Comparison of ENCODE assay signal across 17 mouse cellular contexts in genomic region chr14:56628336-56628735, GRCm38 (mm10). TPM values are rescaled to one million over a fixed set of nuclear protein-coding genes. Genes with fewer than 3 reads are reported as not detected.
DNase-seq lines count a peak whose midpoint lies in the region; ATAC-seq lines count a peak whose summit lies in the region.
"Had no signal": no experiment of that assay in that cellular context is flagged by ENCODE, and none has a peak within 500 bp of the region (broad histone marks: within the 10 kb centered on the region; RNA-seq: fewer than 3 reads in every experiment).

No protein-coding gene starts in this region.

- H3K4me3 ChIP-seq in forebrain, embryonic 14.5 days (ENCODE audit: low read depth, low read length): no peak overlapping the region
- H3K4me3 ChIP-seq in forebrain, embryonic 11.5 days (ENCODE audit: low read depth, low read length): no peak overlapping the region
- H3K4me3 ChIP-seq in midbrain, embryonic 14.5 days (replicated peaks; ENCODE audit: low read depth, low read length): no peak overlapping the region
- H3K4me3 ChIP-seq: heart, adult 2 months; hindbrain, embryonic 12.5 days; limb, embryonic 10.5 days; liver, embryonic 13.5 days had no signal

- H3K9me3 ChIP-seq in forebrain, embryonic 14.5 days (replicated peaks; ENCODE audit: control insufficient read depth, low read length): no peaks in the 10 kb centered on the region
- no peaks in the 10 kb centered on the region for H3K9me3 ChIP-seq in forebrain, embryonic 11.5 days (ENCODE audit: control insufficient read depth, low read length)
- no peaks in the 10 kb centered on the region for H3K9me3 ChIP-seq in midbrain, embryonic 14.5 days (ENCODE audit: control insufficient read depth, low read length)
- H3K9me3 ChIP-seq: hindbrain, embryonic 12.5 days; limb, embryonic 10.5 days; liver, embryonic 13.5 days had no signal

- no peak overlapping the region for H3K9ac ChIP-seq in forebrain, embryonic 14.5 days (ENCODE audit: low read length)
- H3K9ac ChIP-seq in forebrain, embryonic 11.5 days (ENCODE audit: low read length): no peak overlapping the region
- no peak overlapping the region for H3K9ac ChIP-seq in midbrain, embryonic 14.5 days (replicated peaks; ENCODE audit: low read length)
- H3K9ac ChIP-seq: hindbrain, embryonic 12.5 days; liver, embryonic 13.5 days had no signal

- DNase-seq in forebrain, embryonic 14.5 days (ENCODE audit: low spot score): peak; percentile 12
- DNase-seq in forebrain, embryonic 11.5 days (ENCODE audit: low spot score): no peak
- DNase-seq in frontal cortex, postnatal 10 days (ENCODE audit: low spot score in 2 of 2): peak; percentile 8 to 11
- DNase-seq in layer of hippocampus, postnatal 10 days (ENCODE audit: low spot score in 2 of 2): peak; percentile 8 to 40
- DNase-seq in right cerebral cortex, postnatal 14 days: peak; percentile 27
- no peak for DNase-seq in midbrain, embryonic 14.5 days
- no peak for DNase-seq in ovary, postnatal 14 days (ENCODE audit: low spot score)
- no peak for DNase-seq in spleen, adult 12 weeks (ENCODE audit: low spot score)
- DNase-seq: adrenal gland, postnatal 25 days; cerebellum, postnatal 25 days; heart, adult 2 months; kidney, postnatal 14 days; liver, embryonic 13.5 days had no signal

- H3K4me2 ChIP-seq in forebrain, embryonic 14.5 days (ENCODE audit: low read length): no peak overlapping the region
- H3K4me2 ChIP-seq in forebrain, embryonic 11.5 days (ENCODE audit: low read depth, low read length, severe bottlenecking): no peak overlapping the region
- no peak overlapping the region for H3K4me2 ChIP-seq in midbrain, embryonic 14.5 days (ENCODE audit: low read length)
- H3K4me2 ChIP-seq: hindbrain, embryonic 12.5 days; liver, embryonic 13.5 days had no signal

- no peak for ATAC-seq in forebrain, embryonic 14.5 days
- no peak for ATAC-seq in forebrain, embryonic 11.5 days (replicated peaks; ENCODE audit: low FRiP score)
- ATAC-seq in midbrain, embryonic 14.5 days (ENCODE audit: low FRiP score, low TSS enrichment): no peak
- ATAC-seq: intestine, postnatal 0 days; lung, postnatal 0 days had no signal

- H3K36me3 ChIP-seq in forebrain, embryonic 14.5 days (ENCODE audit: control insufficient read depth, insufficient read depth, low read length): no peaks in the 10 kb centered on the region
- no peaks in the 10 kb centered on the region for H3K36me3 ChIP-seq in forebrain, embryonic 11.5 days (ENCODE audit: control insufficient read depth, insufficient read depth, low read length)
- H3K36me3 ChIP-seq in midbrain, embryonic 14.5 days (ENCODE audit: control insufficient read depth, insufficient read depth, low read length): no peaks in the 10 kb centered on the region
- H3K36me3 ChIP-seq: hindbrain, embryonic 12.5 days; limb, embryonic 10.5 days had no signal

- H3K4me1 ChIP-seq in forebrain, embryonic 14.5 days (ENCODE audit: control insufficient read depth, insufficient read depth, low read length): no peaks in the 10 kb centered on the region
- no peaks in the 10 kb centered on the region for H3K4me1 ChIP-seq in forebrain, embryonic 11.5 days (replicated peaks; ENCODE audit: control insufficient read depth, insufficient read depth, low read length)
- H3K4me1 ChIP-seq in midbrain, embryonic 14.5 days (ENCODE audit: control insufficient read depth, insufficient read depth, low read length): no peaks in the 10 kb centered on the region
- H3K4me1 ChIP-seq: hindbrain, embryonic 12.5 days; limb, embryonic 10.5 days; liver, embryonic 13.5 days had no signal

- WGBS in forebrain, embryonic 14.5 days: 86% methylated on average over 3 of the region's 3 CpGs
- WGBS in forebrain, embryonic 11.5 days: 90% methylated on average over 3 of the region's 3 CpGs
- 93% methylated on average over 3 of the region's 3 CpGs for WGBS in midbrain, embryonic 14.5 days

- H3K27me3 ChIP-seq in forebrain, embryonic 14.5 days (replicated peaks; ENCODE audit: control insufficient read depth, insufficient read depth, low read length): no peaks in the 10 kb centered on the region
- H3K27me3 ChIP-seq in forebrain, embryonic 11.5 days (ENCODE audit: control insufficient read depth, insufficient read depth, low read length): no peaks in the 10 kb centered on the region
- H3K27me3 ChIP-seq in midbrain, embryonic 14.5 days (ENCODE audit: control insufficient read depth, insufficient read depth, low read length): no peaks in the 10 kb centered on the region
- H3K27me3 ChIP-seq: hindbrain, embryonic 12.5 days; liver, embryonic 13.5 days had no signal

- H3K27ac ChIP-seq in forebrain, embryonic 14.5 days (ENCODE audit: low read depth, low read length): no peak overlapping the region
- H3K27ac ChIP-seq in forebrain, embryonic 11.5 days (ENCODE audit: low read depth, low read length): no peak overlapping the region
- H3K27ac ChIP-seq in midbrain, embryonic 14.5 days (replicated peaks; ENCODE audit: low read depth, low read length): no peak overlapping the region
- H3K27ac ChIP-seq: heart, adult 2 months; hindbrain, embryonic 12.5 days; limb, embryonic 10.5 days; liver, embryonic 13.5 days had no signal

RNA-seq across cellular contexts. Expression of gene Mphosph8, which starts 39.7 kb away (rescaled TPM):
- polyA plus RNA-seq in forebrain, embryonic 14.5 days (2014; fragmentation: Nextera tagmentation; extraction: Ambion mirVana): 30.0 and 36.4 TPM in 2 replicates
- polyA plus RNA-seq in forebrain, embryonic 11.5 days (2014; fragmentation: Nextera tagmentation; extraction: Ambion mirVana): 39.4 and 50.2 TPM in 2 replicates
- 10 to 100 TPM; 44.8 to 45.0 TPM for total RNA-seq in layer of hippocampus, postnatal 10 days (2021)
- polyA plus RNA-seq in midbrain, embryonic 14.5 days (2014; fragmentation: Nextera tagmentation; extraction: Ambion mirVana): 37.2 and 42.6 TPM in 2 replicates

RNA-seq across cellular contexts. Expression of gene Parp4, which starts 52.9 kb away (rescaled TPM):
- 0.80 and 1.1 TPM in 2 replicates for polyA plus RNA-seq in forebrain, embryonic 14.5 days (2014; fragmentation: Nextera tagmentation; extraction: Ambion mirVana)
- 1.1 and 2.3 TPM in 2 replicates for polyA plus RNA-seq in forebrain, embryonic 11.5 days (2014; fragmentation: Nextera tagmentation; extraction: Ambion mirVana)
- 1 to 10 TPM; 2.6 to 3.3 TPM for total RNA-seq in layer of hippocampus, postnatal 10 days (2021)
- 0.61 and 1.1 TPM in 2 replicates for polyA plus RNA-seq in midbrain, embryonic 14.5 days (2014; fragmentation: Nextera tagmentation; extraction: Ambion mirVana)

RNA-seq across cellular contexts. Expression of gene Cenpj, which starts 53.1 kb away (rescaled TPM):
- 12.6 and 15.1 TPM in 2 replicates for polyA plus RNA-seq in forebrain, embryonic 14.5 days (2014; fragmentation: Nextera tagmentation; extraction: Ambion mirVana)
- polyA plus RNA-seq in forebrain, embryonic 11.5 days (2014; fragmentation: Nextera tagmentation; extraction: Ambion mirVana): 25.6 and 28.6 TPM in 2 replicates
- 1 to 10 TPM; 5.0 to 5.1 TPM for total RNA-seq in layer of hippocampus, postnatal 10 days (2021)
- 4.1 and 9.2 TPM in 2 replicates for polyA plus RNA-seq in midbrain, embryonic 14.5 days (2014; fragmentation: Nextera tagmentation; extraction: Ambion mirVana)

Comparison
In these comparisons a context has a peak if more than half of its experiments do, and no peak if none do; other contexts are left out.
1. DNase-seq: peak in forebrain, embryonic 14.5 days (single experiment), frontal cortex, postnatal 10 days (2 of 2), layer of hippocampus, postnatal 10 days (2 of 2) and right cerebral cortex, postnatal 14 days (single experiment); none in forebrain, embryonic 11.5 days (single experiment), midbrain, embryonic 14.5 days (single experiment), ovary, postnatal 14 days (single experiment) and spleen, adult 12 weeks (single experiment).